Mouse (Mus musculus): ENCODE measurements at regions not wholly inside any gene's neighbourhood (a gene's known extent, or its start where the extent isn't known, plus 50 kb on each side); places are given as distances from the start of the nearest gene placed in this dataset.
"Not testable (repeated sequence)": the region's sequence is repeated elsewhere in the genome, so short reads cannot be mapped to it uniquely, and the experiment has no call there.

- Histone ChIP-seq H3K9me3 (ENCODE audit: control insufficient read depth, low read length) (no peaks in the 10 kb centered on the region), H3K36me3 (ENCODE audit: control insufficient read depth, insufficient read depth, low read length) (no peaks in the 10 kb centered on the region), H3K9ac (ENCODE audit: low read depth, low read length) (no peak overlapping the region), H3K27ac (ENCODE audit: low read depth, low read length) (no peak overlapping the region), H3K27me3 (ENCODE audit: control insufficient read depth, insufficient read depth, low read length) (no peaks in the 10 kb centered on the region), H3K4me1 (replicated peaks; ENCODE audit: control insufficient read depth, insufficient read depth, low read length) (no peaks in the 10 kb centered on the region), H3K4me3 (ENCODE audit: low read depth, low read length) (no peak overlapping the region), H3K4me2 (replicated peaks; ENCODE audit: low read depth, low read length) (no peak overlapping the region)
- WGBS = 28% methylated on average over 7 of the region's 7 CpGs
- DNase-seq (ENCODE audit: low spot score) = peak; percentile 64
- peak; percentile 79 for ATAC-seq (ENCODE audit: low FRiP score)
Measured at GRCm38 (mm10) chr17:4541020-4541743, 452.9 kb upstream of the Arid1b start.

GRCm38 (mm10) chr17:4546579-4546978, 447.6 kb upstream of the Arid1b start:
- H3K4me3 ChIP-seq (ENCODE audit: low read depth, low read length) = no peak overlapping the region
- H3K27me3 ChIP-seq (ENCODE audit: control insufficient read depth, insufficient read depth, low read length) = no peaks in the 10 kb centered on the region
- ATAC-seq (ENCODE audit: low FRiP score) (no peak), DNase-seq (ENCODE audit: low spot score) (peak; percentile 11)
- no peak overlapping the region for H3K27ac ChIP-seq (ENCODE audit: low read depth, low read length)
- 25% methylated on average over 2 of the region's 2 CpGs for WGBS
- H3K4me2 ChIP-seq (replicated peaks; ENCODE audit: low read depth, low read length) = no peak overlapping the region
- no peaks in the 10 kb centered on the region for H3K9me3 ChIP-seq (ENCODE audit: control insufficient read depth, low read length)
- no peak overlapping the region for H3K9ac ChIP-seq (ENCODE audit: low read depth, low read length)
- no peaks in the 10 kb centered on the region for H3K4me1 ChIP-seq (replicated peaks; ENCODE audit: control insufficient read depth, insufficient read depth, low read length)
- H3K36me3 ChIP-seq (ENCODE audit: control insufficient read depth, insufficient read depth, low read length) = no peaks in the 10 kb centered on the region

- not testable (repeated sequence) for H3K27me3 ChIP-seq (ENCODE audit: control insufficient read depth, insufficient read depth, low read length); H3K4me1 ChIP-seq (replicated peaks; ENCODE audit: control insufficient read depth, insufficient read depth, low read length); H3K9ac ChIP-seq (ENCODE audit: low read depth, low read length); DNase-seq (ENCODE audit: low spot score); H3K36me3 ChIP-seq (ENCODE audit: control insufficient read depth, insufficient read depth, low read length); ATAC-seq (ENCODE audit: low FRiP score); H3K4me3 ChIP-seq (ENCODE audit: low read depth, low read length); H3K9me3 ChIP-seq (ENCODE audit: control insufficient read depth, low read length); H3K27ac ChIP-seq (ENCODE audit: low read depth, low read length); H3K4me2 ChIP-seq (replicated peaks; ENCODE audit: low read depth, low read length)
- WGBS = 89% methylated on average over 4 of the region's 4 CpGs
Measured at GRCm38 (mm10) chr17:4553026-4553425, 441.1 kb upstream of the Arid1b start.

GRCm38 (mm10) chr17:4563641-4564040, 430.5 kb upstream of the Arid1b start:
- DNase-seq (ENCODE audit: low spot score) (no peak), ATAC-seq (ENCODE audit: low FRiP score) (no peak)
- H3K4me1 ChIP-seq (replicated peaks; ENCODE audit: control insufficient read depth, insufficient read depth, low read length) = no peaks in the 10 kb centered on the region
- H3K9me3 ChIP-seq (ENCODE audit: control insufficient read depth, low read length) = no peaks in the 10 kb centered on the region
- no peaks in the 10 kb centered on the region for H3K36me3 ChIP-seq (ENCODE audit: control insufficient read depth, insufficient read depth, low read length)
- 82% methylated on average over 3 of the region's 3 CpGs for WGBS
- no peaks in the 10 kb centered on the region for H3K27me3 ChIP-seq (ENCODE audit: control insufficient read depth, insufficient read depth, low read length)
- H3K9ac ChIP-seq (ENCODE audit: low read depth, low read length) = no peak overlapping the region
- no peak overlapping the region for H3K27ac ChIP-seq (ENCODE audit: low read depth, low read length)
- H3K4me2 ChIP-seq (replicated peaks; ENCODE audit: low read depth, low read length) = no peak overlapping the region
- H3K4me3 ChIP-seq (ENCODE audit: low read depth, low read length) = no peak overlapping the region

- no peak for DNase-seq (ENCODE audit: low spot score)
- 75% methylated on average over 5 of the region's 5 CpGs for WGBS
Measured at GRCm38 (mm10) chr17:4576883-4577282, 417.2 kb upstream of the Arid1b start.

GRCm38 (mm10) chr17:4581851-4582250, 412.3 kb upstream of the Arid1b start:
- Histone ChIP-seq H3K36me3 (ENCODE audit: control insufficient read depth, insufficient read depth, low read length) (no peaks in the 10 kb centered on the region), H3K27ac (ENCODE audit: low read depth, low read length) (no peak overlapping the region), H3K4me3 (ENCODE audit: low read depth, low read length) (no peak overlapping the region), H3K9ac (ENCODE audit: low read depth, low read length) (no peak overlapping the region), H3K27me3 (ENCODE audit: control insufficient read depth, insufficient read depth, low read length) (no peaks in the 10 kb centered on the region), H3K4me2 (replicated peaks; ENCODE audit: low read depth, low read length) (no peak overlapping the region), H3K9me3 (ENCODE audit: control insufficient read depth, low read length) (no peaks in the 10 kb centered on the region), H3K4me1 (replicated peaks; ENCODE audit: control insufficient read depth, insufficient read depth, low read length) (no peaks in the 10 kb centered on the region)
- DNase-seq (ENCODE audit: low spot score) (no peak), ATAC-seq (ENCODE audit: low FRiP score) (no peak)
- 86% methylated on average over 11 of the region's 11 CpGs for WGBS

More at GRCm38 (mm10) chr17:4576883-4577282, 417.2 kb upstream of the Arid1b start:
- H3K9ac ChIP-seq (ENCODE audit: low read depth, low read length) = no peak overlapping the region
- H3K27ac ChIP-seq (ENCODE audit: low read depth, low read length) = no peak overlapping the region
- no peaks in the 10 kb centered on the region for H3K9me3 ChIP-seq (ENCODE audit: control insufficient read depth, low read length)
- no peak for ATAC-seq (ENCODE audit: low FRiP score)
- H3K4me1 ChIP-seq (replicated peaks; ENCODE audit: control insufficient read depth, insufficient read depth, low read length) = no peaks in the 10 kb centered on the region
- H3K4me3 ChIP-seq (ENCODE audit: low read depth, low read length) = no peak overlapping the region
- H3K4me2 ChIP-seq (replicated peaks; ENCODE audit: low read depth, low read length) = no peak overlapping the region
- H3K36me3 ChIP-seq (ENCODE audit: control insufficient read depth, insufficient read depth, low read length) = no peaks in the 10 kb centered on the region
- H3K27me3 ChIP-seq (ENCODE audit: control insufficient read depth, insufficient read depth, low read length) = no peaks in the 10 kb centered on the region

GRCm38 (mm10) chr17:4610481-4610880, 383.7 kb upstream of the Arid1b start:
- H3K36me3 ChIP-seq (ENCODE audit: control insufficient read depth, insufficient read depth, low read length) = no peaks in the 10 kb centered on the region
- no peak overlapping the region for H3K4me2 ChIP-seq (replicated peaks; ENCODE audit: low read depth, low read length)
- H3K4me3 ChIP-seq (ENCODE audit: low read depth, low read length) = no peak overlapping the region
- ATAC-seq (ENCODE audit: low FRiP score) (no peak), DNase-seq (ENCODE audit: low spot score) (no peak)
- no peak overlapping the region for H3K27ac ChIP-seq (ENCODE audit: low read depth, low read length)
- no peaks in the 10 kb centered on the region for H3K27me3 ChIP-seq (ENCODE audit: control insufficient read depth, insufficient read depth, low read length)
- WGBS = 78% methylated on average over 8 of the region's 8 CpGs
- H3K9ac ChIP-seq (ENCODE audit: low read depth, low read length) = no peak overlapping the region
- H3K4me1 ChIP-seq (replicated peaks; ENCODE audit: control insufficient read depth, insufficient read depth, low read length) = no peaks in the 10 kb centered on the region
- H3K9me3 ChIP-seq (ENCODE audit: control insufficient read depth, low read length) = no peaks in the 10 kb centered on the region

GRCm38 (mm10) chr17:4610993-4611392, 383.1 kb upstream of the Arid1b start:
- 81% methylated on average over 5 of the region's 5 CpGs for WGBS
- H3K9me3 ChIP-seq (ENCODE audit: control insufficient read depth, low read length) = no peaks in the 10 kb centered on the region
- H3K4me1 ChIP-seq (replicated peaks; ENCODE audit: control insufficient read depth, insufficient read depth, low read length) = no peaks in the 10 kb centered on the region
- no peak for ATAC-seq (ENCODE audit: low FRiP score)
- H3K27ac ChIP-seq (ENCODE audit: low read depth, low read length) = no peak overlapping the region
- H3K4me2 ChIP-seq (replicated peaks; ENCODE audit: low read depth, low read length) = no peak overlapping the region
- H3K4me3 ChIP-seq (ENCODE audit: low read depth, low read length) = no peak overlapping the region
- H3K27me3 ChIP-seq (ENCODE audit: control insufficient read depth, insufficient read depth, low read length) = no peaks in the 10 kb centered on the region
- no peak overlapping the region for H3K9ac ChIP-seq (ENCODE audit: low read depth, low read length)
- DNase-seq (ENCODE audit: low spot score) = no peak
- H3K36me3 ChIP-seq (ENCODE audit: control insufficient read depth, insufficient read depth, low read length) = no peaks in the 10 kb centered on the region

- H3K4me3 ChIP-seq (ENCODE audit: low read depth, low read length) = no peak overlapping the region
- H3K4me1 ChIP-seq (replicated peaks; ENCODE audit: control insufficient read depth, insufficient read depth, low read length) = no peaks in the 10 kb centered on the region
- ATAC-seq (ENCODE audit: low FRiP score) (no peak), DNase-seq (ENCODE audit: low spot score) (no peak)
- H3K4me2 ChIP-seq (replicated peaks; ENCODE audit: low read depth, low read length) = no peak overlapping the region
- H3K36me3 ChIP-seq (ENCODE audit: control insufficient read depth, insufficient read depth, low read length) = no peaks in the 10 kb centered on the region
- no peak overlapping the region for H3K9ac ChIP-seq (ENCODE audit: low read depth, low read length)
- no peak overlapping the region for H3K27ac ChIP-seq (ENCODE audit: low read depth, low read length)
- WGBS = 81% methylated on average over 2 of the region's 2 CpGs
- H3K27me3 ChIP-seq (ENCODE audit: control insufficient read depth, insufficient read depth, low read length) = no peaks in the 10 kb centered on the region
- no peaks in the 10 kb centered on the region for H3K9me3 ChIP-seq (ENCODE audit: control insufficient read depth, low read length)
Measured at GRCm38 (mm10) chr17:4611711-4612110, 382.4 kb upstream of the Arid1b start.

All from hindbrain, embryonic 11.5 days (tissue).